Mouse (Mus musculus) v-Abl transformed pro-B cells (cell line): ENCODE results near the gene Draxin.

Source experiments
- in situ Hi-C, 2 experiments: fragments of 400-800 bp; cut with MboI; formaldehyde crosslinking; loops; one replicate each; pipeline ENCODE4 v1.15.1; 2025; ENCODE audit not compliant: unreplicated experiment in 2 of 2

Gene Draxin

DNA sequence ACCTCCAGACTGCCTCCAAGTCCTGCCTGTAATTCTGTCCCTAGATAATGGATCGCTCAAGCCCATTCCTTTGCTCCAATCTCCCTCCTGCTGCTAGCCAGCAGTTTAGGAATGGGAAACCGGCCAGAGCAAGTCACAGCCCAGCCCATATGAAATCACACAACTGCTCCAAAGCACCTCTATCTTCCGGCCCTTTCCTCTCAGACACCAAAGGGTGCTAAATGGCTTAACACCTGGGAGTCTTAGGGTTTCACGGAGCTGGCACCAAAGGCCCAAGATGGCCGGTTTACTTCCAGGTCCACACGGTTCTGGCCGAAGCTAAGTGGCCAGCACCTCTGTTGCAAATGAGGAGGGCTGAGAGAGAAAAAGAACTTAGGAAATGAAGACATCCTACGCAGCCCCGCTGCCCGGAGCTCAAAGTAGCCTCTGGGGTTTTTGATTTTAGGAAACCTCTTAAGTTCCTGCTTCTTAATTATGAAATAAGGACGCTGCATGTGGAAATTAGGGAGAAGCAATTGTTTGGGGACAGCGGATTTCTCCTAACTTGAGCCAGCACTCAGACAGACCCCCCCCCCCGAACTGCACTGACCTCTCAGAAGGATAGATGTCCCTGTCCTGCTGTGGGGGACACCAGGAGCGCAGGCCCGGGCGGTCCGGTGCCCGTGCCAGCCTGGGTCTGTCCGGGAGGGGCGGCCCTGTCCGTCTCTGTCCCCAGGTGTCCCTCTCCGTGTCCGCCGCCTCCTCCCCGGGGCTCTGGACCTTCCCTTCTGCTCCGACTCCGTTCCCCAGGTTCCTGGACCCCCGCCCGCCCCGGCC lies 43.2 kb downstream of the Draxin start:
- in situ Hi-C loops, result loop anchor here in 1 of 2 experiments (5.0 kb wide), 1 partner anchor 50 kb away; the partner anchor contains the start of genes Clcn6 and Mthfr

DNA sequence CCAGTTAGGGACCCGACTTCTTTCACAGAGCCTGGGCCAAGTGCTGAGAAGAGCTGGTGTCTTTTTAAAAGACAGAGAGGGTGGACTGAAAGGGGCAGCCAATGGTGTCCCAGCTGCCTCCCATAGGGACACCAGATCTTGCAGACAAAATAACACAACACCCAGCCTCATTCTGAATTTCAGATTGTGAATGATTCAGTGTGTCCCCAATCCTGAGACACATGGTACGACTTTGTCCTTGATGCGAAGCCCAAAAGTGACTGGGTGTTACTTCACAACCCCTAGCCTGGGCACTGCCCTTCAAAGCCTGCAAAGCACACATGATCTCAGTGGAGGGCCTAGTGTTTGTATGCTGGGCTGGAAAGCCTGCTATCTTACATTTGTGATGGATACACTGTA lies 44.6 kb downstream of the Draxin start:
- in situ Hi-C loops, result loop anchor here in 1 of 2 experiments (5.0 kb wide), 1 partner anchor 49 kb away; the partner anchor contains the start of genes Clcn6 and Mthfr

DNA sequence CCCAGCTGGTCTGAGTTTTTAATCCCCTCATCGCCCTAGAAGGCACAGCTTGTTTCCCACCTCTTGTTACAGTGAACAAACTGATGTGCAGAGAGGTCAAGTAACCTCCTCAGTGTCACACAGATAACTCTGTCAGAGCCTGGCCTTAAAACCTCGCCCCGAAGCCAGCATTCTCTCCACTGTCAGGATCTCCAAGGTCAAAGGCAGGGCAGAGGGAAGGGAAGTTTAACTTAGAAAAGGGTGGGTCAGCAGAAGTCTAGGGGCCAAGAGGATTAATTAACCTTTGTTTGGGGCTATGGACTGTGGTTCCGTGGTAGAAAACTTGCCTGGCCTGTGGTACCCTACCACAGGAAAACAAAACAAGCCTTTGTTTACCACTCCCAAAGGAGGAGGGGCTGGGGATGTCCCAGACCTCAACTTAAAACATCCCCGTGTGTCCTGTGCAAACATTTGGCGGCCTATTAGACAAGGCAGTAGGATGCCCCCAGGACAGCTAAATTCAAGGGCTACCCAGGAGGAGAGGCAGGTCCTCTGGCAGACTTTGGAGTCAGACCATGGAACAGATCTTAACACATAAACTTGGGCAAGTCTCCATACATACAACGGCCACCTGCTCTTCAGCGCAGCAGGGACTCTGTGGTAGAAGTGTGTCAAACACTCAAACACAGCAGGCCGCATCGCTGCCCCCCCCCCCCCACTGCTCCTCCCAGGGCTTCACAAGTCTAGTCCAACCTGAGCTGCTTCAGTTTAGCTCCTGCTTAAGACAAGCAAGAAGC lies 45.2 kb downstream of the Draxin start:
- in situ Hi-C loops, result loop anchor here in 1 of 2 experiments (5.0 kb wide), 1 partner anchor 48 kb away; the partner anchor contains the start of genes Clcn6 and Mthfr

- in situ Hi-C loops, result loop anchor here (5.0 kb wide), 1 partner anchor 127 kb away; no protein-coding TSS in a partner anchor
Observed at GRCm38 (mm10) chr4:148084261-148084714, 46.2 kb downstream of the Draxin start.

GRCm38 (mm10) chr4:148083176-148083899 lies 47.2 kb downstream of the Draxin start:
- in situ Hi-C loops, result loop anchor here (5.0 kb wide), 1 partner anchor 126 kb away; no protein-coding TSS in a partner anchor

- in situ Hi-C loops, result loop anchor here (5.0 kb wide), 1 partner anchor 125 kb away; no protein-coding TSS in a partner anchor
Observed at GRCm38 (mm10) chr4:148082257-148083044, 48.0 kb downstream of the Draxin start.

DNA sequence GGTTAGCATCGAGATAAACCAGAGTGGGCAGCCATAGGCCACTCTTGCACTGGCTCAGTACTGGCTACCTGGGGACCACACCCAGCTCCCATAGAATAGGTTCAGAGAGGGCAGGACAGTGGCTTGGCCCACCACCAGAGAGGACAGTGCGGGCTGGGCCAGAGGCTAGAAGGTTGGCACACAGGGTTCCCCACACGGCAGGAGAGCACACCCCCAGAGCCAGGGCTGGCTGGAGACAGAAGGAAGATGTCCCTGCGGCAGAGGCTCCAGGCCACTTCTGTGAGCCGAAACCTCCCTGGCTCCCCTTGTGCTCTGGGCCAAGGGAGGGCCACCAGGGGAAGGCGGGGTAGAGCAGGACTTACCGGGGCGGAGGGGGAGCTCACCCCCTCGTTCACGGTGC lies 49.3 kb downstream of the Draxin start:
- in situ Hi-C loops, result loop anchor here (5.0 kb wide), 1 partner anchor 124 kb away; no protein-coding TSS in a partner anchor

GRCm38 (mm10) chr4:148080597-148080973 lies 49.9 kb downstream of the Draxin start:
- in situ Hi-C loops, result loop anchor here (5.0 kb wide), 1 partner anchor 123 kb away; no protein-coding TSS in a partner anchor

- in situ Hi-C loops, result loop anchor here (5.0 kb wide), 1 partner anchor 123 kb away; no protein-coding TSS in a partner anchor
Observed at GRCm38 (mm10) chr4:148079944-148080596, 50.4 kb downstream of the Draxin start.

- in situ Hi-C loops, result no loop called here
Observed at GRCm38 (mm10) chr4:148079212-148079611, 51.3 kb downstream of the Draxin start.

GRCm38 (mm10) chr4:148075881-148076280 lies 54.6 kb downstream of the Draxin start:
- in situ Hi-C loops, result no loop called here

GRCm38 (mm10) chr4:148075259-148075658 lies 55.2 kb downstream of the Draxin start:
- in situ Hi-C loops, result no loop called here

GRCm38 (mm10) chr4:148074521-148075189 lies 55.8 kb downstream of the Draxin start:
- in situ Hi-C loops, result no loop called here

GRCm38 (mm10) chr4:148071508-148071907 lies 59.0 kb downstream of the Draxin start:
- in situ Hi-C loops, result no loop called here

GRCm38 (mm10) chr4:148069602-148070218 lies 60.8 kb downstream of the Draxin start:
- in situ Hi-C loops, result no loop called here

GRCm38 (mm10) chr4:148067346-148067745 lies 63.2 kb downstream of the Draxin start:
- in situ Hi-C loops, result no loop called here

DNA sequence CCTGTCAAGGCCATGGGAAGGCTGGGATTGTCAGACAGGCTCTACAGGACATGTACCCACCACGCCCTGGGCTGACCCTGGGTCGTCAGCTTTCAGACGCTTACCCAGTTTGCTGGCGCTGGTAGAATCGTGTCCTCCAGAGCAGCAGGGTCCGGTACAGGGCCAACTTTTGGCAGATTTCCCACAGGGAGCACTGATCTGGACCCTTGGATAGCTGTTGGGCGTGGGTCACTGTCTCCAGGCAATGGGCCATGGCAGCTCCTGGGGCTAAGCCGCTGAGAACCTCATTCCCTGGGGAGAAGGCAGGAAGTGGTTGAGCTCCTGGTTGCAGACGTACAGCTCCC lies 64.1 kb downstream of the Draxin start:
- in situ Hi-C loops, result no loop called here
